Mouse (Mus musculus) naive thymus-derived CD4-positive, alpha-beta T cell, adult 2 months (primary cell): Measurements from ENCODE around the gene Mael.

Experiments used
- DNase-seq: peaks from one replicate; pipeline ENCODE4 v3.0.0-alpha.2; 2011; ENCODE audit warnings: low read depth

The Mael gene

GRCm38 (mm10) chr1:166205159-166205558 is 33.4 kb downstream of the Mael start:
- no peak for DNase-seq

- DNase-seq = no peak
These were observed 34.4 kb downstream of the Mael start for GRCm38 (mm10) chr1:166204171-166204570.

GRCm38 (mm10) chr1:166189821-166190220 is 48.7 kb downstream of the Mael start:
- DNase-seq = no peak

GRCm38 (mm10) chr1:166185357-166185756 is 53.2 kb downstream of the Mael start:
- DNase-seq = no peak

GRCm38 (mm10) chr1:166184391-166185229 is 53.9 kb downstream of the Mael start:
- no peak for DNase-seq

- no peak for DNase-seq
These were observed 55.5 kb downstream of the Mael start for GRCm38 (mm10) chr1:166182952-166183627.

- no peak for DNase-seq
These were observed 57.0 kb downstream of the Mael start for GRCm38 (mm10) chr1:166181510-166181909.

GRCm38 (mm10) chr1:166173621-166174020 is 64.9 kb downstream of the Mael start:
- no peak for DNase-seq

- DNase-seq = no peak
These were observed 65.6 kb downstream of the Mael start for GRCm38 (mm10) chr1:166172992-166173391.

GRCm38 (mm10) chr1:166170852-166171251 is 67.7 kb downstream of the Mael start:
- no peak for DNase-seq

- no peak for DNase-seq
These were observed 68.8 kb downstream of the Mael start for GRCm38 (mm10) chr1:166169713-166170112.

GRCm38 (mm10) chr1:166168017-166168416 is 70.5 kb downstream of the Mael start:
- DNase-seq = no peak

GRCm38 (mm10) chr1:166167405-166167804 is 71.1 kb downstream of the Mael start:
- no peak for DNase-seq

- no peak for DNase-seq
These were observed 73.4 kb downstream of the Mael start for GRCm38 (mm10) chr1:166165159-166165558.

- no peak for DNase-seq
These were observed 74.0 kb downstream of the Mael start for GRCm38 (mm10) chr1:166164580-166164979.

GRCm38 (mm10) chr1:166160569-166161445 is 77.7 kb downstream of the Mael start:
- DNase-seq = peak; percentile 77

GRCm38 (mm10) chr1:166160111-166160510 is 78.4 kb downstream of the Mael start:
- DNase-seq = no peak

GRCm38 (mm10) chr1:166158664-166159063 is 79.9 kb downstream of the Mael start:
- DNase-seq = no peak

GRCm38 (mm10) chr1:166157712-166158111 is 80.8 kb downstream of the Mael start:
- no peak for DNase-seq

- no peak for DNase-seq
These were observed 83.4 kb downstream of the Mael start for GRCm38 (mm10) chr1:166155113-166155494.

GRCm38 (mm10) chr1:166154162-166155112 is 84.1 kb downstream of the Mael start:
- DNase-seq = peak; percentile 92
